Mouse (Mus musculus): ENCODE results near the gene Pias4. TPM values are rescaled to one million over a fixed set of nuclear protein-coding genes. Genes with fewer than 3 reads are reported as not detected.

Gene Pias4
- total RNA-seq, 1 experiment from 2014 or later: 13.0 TPM

DNA sequence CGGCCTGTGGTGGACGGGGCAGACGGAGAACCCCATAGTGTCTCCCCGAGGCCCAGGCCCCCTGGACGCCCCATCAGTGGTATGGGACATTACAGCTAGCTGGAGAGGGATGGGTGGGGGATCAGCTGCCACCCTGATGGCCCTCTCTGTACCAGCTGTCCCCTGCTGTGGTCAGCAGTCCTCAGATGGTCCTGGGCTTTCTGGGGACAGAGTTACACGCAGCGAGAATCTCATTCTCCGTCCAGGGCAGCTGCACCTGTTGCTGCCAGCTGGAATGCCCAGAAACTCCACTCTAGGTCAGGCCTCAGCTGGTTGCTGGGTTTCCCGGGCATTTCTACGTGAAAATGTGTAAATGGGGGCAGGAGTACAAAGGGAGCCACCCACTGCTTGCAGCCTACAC lies 48.1 kb downstream of the Pias4 start:
- no peak for ATAC-seq (replicated peaks; ENCODE audit: insufficient number of reproducible peaks, low FRiP score, low TSS enrichment, poor library complexity, severe bottlenecking)

DNA sequence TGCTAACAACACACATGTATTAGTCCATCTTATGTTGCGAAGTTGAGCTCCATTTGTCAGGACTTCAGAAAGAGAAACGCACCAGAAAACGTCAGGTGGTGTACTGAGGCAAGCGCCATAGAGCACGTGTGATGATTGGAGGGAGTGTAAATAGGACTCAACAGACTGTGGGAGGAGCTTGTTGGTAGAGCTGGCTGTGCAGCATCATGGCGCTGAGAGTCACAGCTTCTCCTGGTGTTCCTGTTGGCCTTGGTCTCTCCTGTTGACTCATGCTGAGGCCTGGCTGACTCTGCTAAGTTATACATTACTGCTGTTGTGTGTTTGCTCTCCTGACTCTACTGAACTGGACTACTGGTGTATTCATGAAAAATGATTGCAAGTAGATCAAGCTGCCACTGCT lies 54.8 kb downstream of the Pias4 start:
- no peak for ATAC-seq (replicated peaks; ENCODE audit: insufficient number of reproducible peaks, low FRiP score, low TSS enrichment, poor library complexity, severe bottlenecking)

DNA sequence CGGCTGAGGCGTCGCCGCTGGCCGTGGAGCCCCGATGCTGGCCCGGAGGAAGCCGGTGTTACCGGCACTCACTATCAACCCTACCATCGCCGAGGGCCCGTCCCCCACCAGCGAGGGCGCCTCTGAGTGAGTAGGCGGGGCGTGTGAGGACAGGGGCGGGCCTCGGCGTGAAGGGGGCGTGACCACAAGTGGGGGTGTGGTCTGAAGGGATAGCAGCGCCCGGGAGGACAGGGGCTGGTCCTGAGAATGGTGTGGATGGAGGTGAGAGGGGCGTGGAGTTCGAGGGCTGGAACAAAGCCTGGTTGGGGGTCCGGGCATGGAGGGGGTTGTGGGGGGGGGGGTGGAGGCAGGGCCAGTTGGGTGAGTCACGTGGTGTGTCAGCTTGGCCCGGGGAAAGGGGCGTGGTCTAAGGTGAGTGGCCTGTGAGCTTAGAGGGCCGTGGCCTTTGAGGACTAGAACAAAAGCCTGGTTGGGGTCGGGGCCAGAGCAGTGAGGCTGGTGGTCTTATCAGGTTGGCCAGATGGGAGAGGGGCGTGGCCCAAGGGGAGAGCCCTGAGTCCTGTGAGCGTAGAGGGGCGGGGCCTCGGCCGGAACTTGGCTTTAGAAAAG lies 61.5 kb downstream of the Pias4 start:
- ATAC-seq (replicated peaks; ENCODE audit: insufficient number of reproducible peaks, low FRiP score, low TSS enrichment, poor library complexity, severe bottlenecking): peak; percentile 67

DNA sequence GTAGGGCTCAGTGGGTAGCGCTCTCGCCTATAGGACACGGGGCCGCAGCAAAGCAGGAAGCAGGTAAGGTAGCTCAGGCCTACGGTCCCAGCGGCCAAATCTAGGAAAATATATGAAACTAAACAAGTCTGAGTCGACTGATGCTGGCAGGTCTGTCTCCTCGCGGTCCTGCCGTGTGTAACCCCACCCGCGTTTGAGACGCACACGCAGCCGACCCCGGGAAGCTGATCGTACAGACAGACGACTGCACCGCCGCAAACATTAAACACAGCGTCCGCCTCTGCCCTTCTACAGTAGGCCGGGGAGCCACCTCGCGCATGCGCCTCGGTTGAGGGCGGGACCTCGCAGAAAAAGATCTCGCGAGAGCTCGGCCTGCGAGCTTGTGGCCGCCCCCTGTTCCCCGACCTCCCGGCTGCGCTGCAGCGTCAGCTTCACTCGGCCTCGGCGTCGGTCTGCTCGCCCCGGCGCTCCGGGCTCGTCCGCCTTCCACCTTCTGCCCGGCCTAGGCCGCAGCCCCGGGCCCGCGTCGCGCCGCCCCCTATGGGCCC lies 62.1 kb downstream of the Pias4 start, which contains the start of gene Map2k2:
Gene Map2k2, plus strand, starts transcription at position 351 of the 548 bp plus-strand sequence.
- ATAC-seq (replicated peaks; ENCODE audit: insufficient number of reproducible peaks, low FRiP score, low TSS enrichment, poor library complexity, severe bottlenecking): peak; percentile 71

Other genes with a start within 250 kb of the Pias4 start
- 2.3 to 8.5 TPM (median 3.8 TPM) in 3 replicates for gene Lmnb2, start 249.7 kb downstream of the Pias4 start, total RNA-seq (2017)
- 18.9 to 25.8 TPM (median 22.5 TPM) in 3 replicates for gene Gadd45b, start 237.8 kb downstream of the Pias4 start, total RNA-seq (2017)
- 0.10 TPM in 1 of 3 replicates, not detected in the others for gene Gng7, start 153.0 kb downstream of the Pias4 start, total RNA-seq (2017)
- 0.38 TPM in 1 of 3 replicates, not detected in the others for gene Diras1, start 142.3 kb downstream of the Pias4 start, total RNA-seq (2017)
- 4.5 to 9.9 TPM (median 7.3 TPM) in 3 replicates for gene Slc39a3, start 130.5 kb downstream of the Pias4 start, total RNA-seq (2017)
- 27.8 to 50.9 TPM (median 31.5 TPM) in 3 replicates for gene Sgta, start 107.7 kb downstream of the Pias4 start, total RNA-seq (2017)
- gene Thop1, start 97.9 kb downstream of the Pias4 start, total RNA-seq (2017): 2.5 to 3.6 TPM (median 2.8 TPM) in 3 replicates
- gene Creb3l3, start 69.0 kb downstream of the Pias4 start, total RNA-seq (2017): 0.39 TPM in 1 of 3 replicates, not detected in the others
- 62.4 to 77.3 TPM (median 66.5 TPM) in 3 replicates for gene Map2k2, start 62.0 kb downstream of the Pias4 start, total RNA-seq (2017)
- gene Zbtb7a, start 32.7 kb downstream of the Pias4 start, total RNA-seq (2017): 28.4 to 40.6 TPM (median 30.5 TPM) in 3 replicates
- gene Eef2, start 8.7 kb upstream of the Pias4 start, total RNA-seq (2017): 1,029 to 1,258 TPM (median 1,077 TPM) in 3 replicates
- 30.4 to 45.3 TPM (median 37.3 TPM) in 3 replicates for gene Dapk3, start 15.1 kb upstream of the Pias4 start, total RNA-seq (2017)
- gene 4930442H23Rik, start 15.9 kb upstream of the Pias4 start, total RNA-seq (2017): 0.49 TPM in 1 of 3 replicates, not detected in the others
- not detected in 3 replicates for gene Nmrk2, start 34.1 kb upstream of the Pias4 start, total RNA-seq (2017)
- not detected in 3 replicates for gene Atcay, start 62.9 kb upstream of the Pias4 start, total RNA-seq (2017)
- gene Zfr2, start 65.2 kb upstream of the Pias4 start, total RNA-seq (2017): 0.10 to 0.58 TPM in 2 of 3 replicates, not detected in the other
- 10.2 to 29.6 TPM (median 11.9 TPM) in 3 replicates for gene Matk, start 85.0 kb upstream of the Pias4 start, total RNA-seq (2017)
- 77.4 to 89.3 TPM (median 78.0 TPM) in 3 replicates for gene Mrpl54, start 99.0 kb upstream of the Pias4 start, total RNA-seq (2017)
- 8.9 to 13.4 TPM (median 11.5 TPM) in 3 replicates for gene Apba3, start 99.0 kb upstream of the Pias4 start, total RNA-seq (2017)
- 2.6 to 8.9 TPM (median 3.0 TPM) in 3 replicates for gene Tjp3, start 123.7 kb upstream of the Pias4 start, total RNA-seq (2017)
- gene Pip5k1c, start 125.0 kb upstream of the Pias4 start, total RNA-seq (2017): 47.3 to 69.4 TPM (median 50.3 TPM) in 3 replicates
- 24.5 to 34.3 TPM (median 25.5 TPM) in 3 replicates for gene Cactin, start 153.2 kb upstream of the Pias4 start, total RNA-seq (2017)
- 0.19 TPM in 1 of 3 replicates, not detected in the others for gene Tbxa2r, start 160.8 kb upstream of the Pias4 start, total RNA-seq (2017)
- gene Gipc3, start 175.3 kb upstream of the Pias4 start, total RNA-seq (2017): not detected in 3 replicates
- 28.8 to 40.1 TPM (median 38.7 TPM) in 3 replicates for gene Hmg20b, start 182.6 kb upstream of the Pias4 start, total RNA-seq (2017)
- 5.3 to 9.6 TPM (median 6.3 TPM) in 3 replicates for gene Mfsd12, start 189.6 kb upstream of the Pias4 start, total RNA-seq (2017)
- gene 4930404N11Rik, start 197.9 kb upstream of the Pias4 start, total RNA-seq (2017): 1.4 to 2.4 TPM in 2 of 3 replicates, not detected in the other
- 8.2 to 12.9 TPM (median 11.7 TPM) in 3 replicates for gene Fzr1, start 210.6 kb upstream of the Pias4 start, total RNA-seq (2017)
- gene Dohh, start 216.5 kb upstream of the Pias4 start, total RNA-seq (2017): 18.6 to 22.3 TPM (median 20.9 TPM) in 3 replicates
- 2.3 to 3.7 TPM in 2 of 3 replicates, not detected in the other for gene Gm48551, start 216.5 kb upstream of the Pias4 start, total RNA-seq (2017)
- gene Gm48552, start 221.1 kb upstream of the Pias4 start, total RNA-seq (2017): not detected in 3 replicates
- gene Smim24, start 225.1 kb upstream of the Pias4 start, total RNA-seq (2017): 3.9 to 7.9 TPM (median 6.3 TPM) in 3 replicates